Mouse (Mus musculus) 3T3-L1 (cell line): Measurements from ENCODE around the gene Otoa.

Experiments
- DNase-seq: peaks from one replicate; pipeline ENCODE4 v3.0.0-alpha.2; 2015; ENCODE audit warnings: low read depth, low spot score

Gene Otoa

GRCm38 (mm10) chr7:121081816-121082215 is 366 bp downstream of the Otoa start:
- DNase-seq = no peak

- no peak for DNase-seq
Observed at GRCm38 (mm10) chr7:121082949-121083513, 1.6 kb downstream of the Otoa start.

- DNase-seq = no peak
Observed at GRCm38 (mm10) chr7:121084840-121085453, 3.5 kb downstream of the Otoa start.

- peak; percentile 5 for DNase-seq
Observed at GRCm38 (mm10) chr7:121085500-121085899, 4.0 kb downstream of the Otoa start.

DNA sequence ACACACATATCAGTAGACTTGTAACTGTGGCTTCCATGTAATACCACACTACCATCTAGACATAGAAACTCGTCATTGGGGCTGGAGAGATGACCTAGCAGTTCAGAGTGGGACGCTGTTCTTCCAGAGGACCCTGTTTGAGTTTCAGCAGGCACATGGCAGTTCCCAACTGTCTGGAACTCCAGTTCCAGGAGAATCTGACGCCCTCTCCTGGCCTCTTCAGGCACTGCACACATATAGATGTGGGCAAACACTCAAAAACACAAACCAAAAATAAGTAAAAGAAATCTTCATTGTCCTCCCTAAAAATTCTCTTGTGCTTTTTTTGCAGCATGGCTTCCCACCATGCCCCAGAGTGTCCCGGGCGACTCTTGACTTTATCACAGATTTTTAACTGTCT is 7.3 kb downstream of the Otoa start:
- DNase-seq = no peak

GRCm38 (mm10) chr7:121090748-121091147 is 9.3 kb downstream of the Otoa start:
- DNase-seq = no peak

DNA sequence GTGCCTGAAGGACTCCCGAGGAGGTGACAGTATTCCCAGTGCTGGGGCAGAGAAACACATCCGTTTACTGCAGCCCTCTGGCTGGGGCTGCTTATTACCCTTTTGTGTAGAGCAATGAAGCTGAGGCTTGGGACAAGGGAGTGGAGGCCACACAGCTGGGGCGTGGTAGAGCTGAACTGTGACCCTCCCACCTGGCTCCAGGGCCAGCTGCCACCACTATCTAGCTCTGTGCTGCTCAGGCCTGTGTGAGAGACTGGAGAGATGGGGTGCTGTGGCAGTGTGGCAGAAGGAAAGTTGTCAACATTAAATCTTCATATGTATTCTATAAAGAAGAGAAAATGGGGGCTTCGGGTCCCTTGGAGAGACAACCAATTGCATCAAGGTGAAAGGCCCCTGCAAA is 11.6 kb downstream of the Otoa start:
- DNase-seq = no peak

DNA sequence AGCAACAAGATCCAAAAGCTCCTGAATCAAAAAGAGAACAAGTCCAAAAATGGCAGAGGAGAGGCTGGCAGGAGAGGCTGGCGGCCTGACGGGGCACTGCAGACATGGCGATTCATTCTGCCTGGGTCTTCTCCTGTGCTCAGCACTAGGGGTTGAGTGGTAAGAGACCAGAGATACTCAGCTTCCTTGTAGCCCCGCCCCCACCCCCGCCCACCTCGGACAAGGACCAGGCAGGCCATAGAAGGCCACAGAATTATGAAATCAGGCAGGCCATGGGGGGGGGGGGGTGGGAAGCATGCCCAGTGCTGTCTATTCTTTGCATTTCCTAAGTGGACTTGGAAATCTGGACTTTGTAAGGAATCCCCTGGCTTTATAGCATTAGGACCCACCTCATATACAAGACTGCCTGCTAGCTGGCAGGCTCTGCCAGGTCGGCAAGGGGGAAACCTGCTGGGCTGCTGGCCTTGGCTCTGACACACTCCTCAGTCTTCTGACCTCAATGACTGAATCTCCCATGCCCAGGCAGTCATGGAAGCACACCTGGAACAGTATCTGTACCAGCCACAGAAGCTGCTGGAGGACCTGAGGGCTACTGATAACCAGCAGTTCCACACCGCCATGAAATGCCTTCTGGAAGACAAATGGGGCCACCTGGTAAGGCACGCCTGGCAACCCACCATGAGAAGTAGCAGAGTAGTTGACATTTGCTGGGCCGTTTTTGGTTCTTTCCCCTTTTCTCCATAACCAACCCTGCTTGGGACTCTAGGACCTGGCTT is 17.4 kb downstream of the Otoa start:
- DNase-seq = no peak

- DNase-seq = no peak
Observed at GRCm38 (mm10) chr7:121107851-121108250, 26.4 kb downstream of the Otoa start.

DNA sequence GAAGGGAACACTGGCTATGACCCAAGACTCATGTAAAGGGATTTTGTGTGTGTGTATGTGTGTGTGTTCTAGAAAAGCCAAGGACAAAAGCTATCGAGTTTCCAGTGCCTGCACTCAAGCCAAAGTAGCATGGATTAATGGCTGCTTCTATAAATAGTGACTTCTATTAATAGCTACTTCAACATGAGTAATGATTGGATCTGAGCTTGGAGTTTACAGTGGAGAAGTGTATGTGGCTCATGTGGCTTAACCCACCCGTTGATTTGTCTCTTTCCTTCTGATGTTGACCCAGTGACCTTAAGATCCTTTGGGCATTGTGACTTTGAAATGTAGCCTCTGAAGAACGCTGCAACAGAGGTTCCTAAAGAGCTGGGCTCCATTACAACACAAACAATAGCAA is 29.9 kb downstream of the Otoa start:
- no peak for DNase-seq

- DNase-seq = no peak
Observed at GRCm38 (mm10) chr7:121111762-121112161, 30.3 kb downstream of the Otoa start.

DNA sequence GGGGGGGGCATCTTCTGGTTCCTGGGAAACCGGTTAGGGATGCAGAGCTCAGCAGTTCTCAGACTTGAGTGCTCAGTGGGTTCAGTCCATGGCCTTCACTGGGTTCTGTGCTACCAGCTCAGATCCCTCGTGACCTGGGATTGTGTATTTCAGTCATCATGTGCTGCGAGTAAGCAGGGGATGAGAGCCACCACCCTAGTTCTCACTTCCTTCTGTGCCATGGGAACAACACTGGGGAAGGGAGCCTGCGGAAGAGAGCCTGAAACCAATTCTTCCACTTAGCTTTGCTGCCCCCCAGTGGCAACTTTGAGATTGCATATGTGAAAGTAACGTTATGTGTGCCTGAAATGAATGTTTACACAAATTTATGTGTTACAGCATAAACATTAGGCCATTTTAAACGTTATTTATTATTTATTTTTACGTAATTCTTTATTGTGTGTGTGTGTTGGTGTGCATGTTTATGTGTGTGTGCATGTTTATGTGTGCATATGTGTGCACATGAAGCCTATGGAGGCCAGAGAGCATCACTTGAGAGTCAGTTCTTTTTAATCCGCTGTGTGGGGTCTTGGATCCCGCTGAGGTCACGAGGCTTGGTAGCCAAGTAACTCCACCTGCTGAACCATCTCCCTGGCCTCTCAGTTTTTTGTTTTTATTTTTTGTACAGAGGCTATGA is 38.8 kb downstream of the Otoa start:
- peak; percentile 88 for DNase-seq

GRCm38 (mm10) chr7:121130837-121131236 is 49.4 kb downstream of the Otoa start:
- no peak for DNase-seq

- no peak for DNase-seq
Observed at GRCm38 (mm10) chr7:121141274-121141673, 59.8 kb downstream of the Otoa start.

- no peak for DNase-seq
Observed at GRCm38 (mm10) chr7:121150662-121151061, 69.2 kb downstream of the Otoa start.

DNA sequence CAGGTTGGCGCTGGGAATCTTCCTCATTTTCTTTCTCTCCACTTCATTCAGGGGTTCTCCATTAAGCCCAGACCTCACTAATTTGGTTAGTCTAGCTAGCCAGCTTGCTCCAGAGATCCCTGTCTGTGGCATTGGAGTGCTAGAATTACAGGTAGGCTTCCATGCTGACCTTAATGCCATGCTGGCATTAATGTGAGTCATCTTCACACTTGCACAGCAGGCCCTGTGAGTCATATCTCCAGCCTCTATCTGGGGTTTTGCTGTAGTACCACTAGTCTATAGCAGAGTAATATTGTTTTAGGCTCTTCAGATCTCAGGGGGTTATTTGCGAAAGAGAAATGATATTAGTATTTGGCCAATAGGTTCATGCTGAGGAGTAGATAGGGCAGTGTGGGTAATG is 70.7 kb downstream of the Otoa start:
- DNase-seq = no peak

- DNase-seq = no peak
Observed at GRCm38 (mm10) chr7:121165616-121166015, 84.2 kb downstream of the Otoa start.

DNA sequence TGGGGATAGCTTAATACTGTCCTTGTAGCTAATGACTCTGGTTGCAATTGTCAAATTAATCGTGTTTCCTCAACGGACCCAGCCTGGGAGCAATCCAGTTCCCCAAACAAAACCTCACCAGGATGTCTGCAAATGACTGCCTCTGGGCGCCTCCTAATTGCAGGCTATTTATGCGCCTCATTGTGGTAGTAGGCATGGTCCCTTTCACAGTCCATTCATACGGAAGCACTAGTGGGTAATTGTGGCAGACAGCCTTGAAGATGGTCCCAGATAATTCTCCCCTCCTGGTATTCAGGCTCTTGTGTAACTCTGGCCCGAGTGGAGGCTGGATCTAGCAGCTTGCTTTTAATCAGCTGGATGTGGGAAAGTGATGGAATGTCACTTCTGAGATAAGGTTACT is 90.4 kb downstream of the Otoa start:
- no peak for DNase-seq

- no peak for DNase-seq
Observed at GRCm38 (mm10) chr7:121187201-121187786, 105.8 kb downstream of the Otoa start.

DNA sequence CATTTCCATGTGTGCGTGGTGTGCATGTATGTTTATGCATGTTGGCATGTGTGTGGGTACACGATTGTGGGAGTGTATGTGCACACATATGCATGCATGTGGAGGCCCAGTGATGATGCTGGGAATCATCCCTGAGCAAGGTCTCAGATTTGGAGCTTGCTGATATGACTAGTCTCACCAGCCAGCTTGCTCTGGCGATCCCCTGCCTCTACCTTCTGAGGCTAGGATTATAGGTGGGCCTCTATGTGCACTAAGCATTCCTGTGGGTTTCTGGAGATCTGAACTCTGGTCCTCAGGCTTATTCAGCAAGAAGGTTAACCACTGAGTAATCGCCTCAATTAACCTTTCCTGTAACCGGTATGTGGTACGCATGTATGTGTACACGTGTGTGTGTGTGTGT is 107.5 kb downstream of the Otoa start:
- no peak for DNase-seq

DNA sequence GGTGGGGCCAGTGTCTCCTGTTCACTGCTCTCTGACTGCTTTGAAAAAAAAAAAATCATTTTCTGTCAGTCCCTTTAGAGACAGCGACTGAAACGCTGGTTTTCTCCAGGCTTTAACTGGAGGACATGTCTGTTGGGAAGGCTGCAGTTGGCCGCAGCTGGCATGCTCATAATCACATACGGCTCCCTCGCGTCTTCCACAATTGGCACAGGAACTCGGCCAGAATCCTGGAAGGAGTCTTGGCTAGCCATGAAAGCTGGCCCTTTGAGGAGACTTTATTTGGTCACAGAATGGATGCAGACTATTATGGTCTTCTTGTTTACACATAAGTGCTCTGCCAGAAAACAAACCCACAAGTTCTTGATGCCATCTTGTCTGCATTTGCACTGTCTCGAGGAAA is 117.5 kb downstream of the Otoa start:
- DNase-seq = no peak

DNA sequence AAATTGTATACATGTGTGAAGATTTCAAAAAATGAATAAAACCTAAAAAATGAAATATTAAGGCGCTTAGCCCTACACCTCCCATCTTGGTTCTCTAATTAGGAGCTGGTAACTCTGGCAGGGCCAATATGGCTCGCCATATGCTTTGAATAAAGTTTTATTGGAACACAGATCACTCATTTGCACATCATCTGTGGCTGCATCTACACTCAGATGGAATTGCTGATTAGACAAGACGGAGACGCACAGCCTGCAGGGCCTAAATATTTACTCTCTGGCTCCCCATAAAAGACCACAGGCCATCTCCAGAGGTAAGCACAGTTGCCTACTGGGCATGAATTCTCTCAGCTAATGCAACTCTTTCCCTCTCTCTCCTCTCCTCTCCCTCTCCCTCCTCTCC is 130.4 kb downstream of the Otoa start:
- no peak for DNase-seq
